Mouse (Mus musculus): Measurements from ENCODE around the gene Dclre1b. TPM values are rescaled to one million over a fixed set of nuclear protein-coding genes. Genes with fewer than 3 reads are reported as not detected.
"Not testable (repeated sequence)": the region's sequence is repeated elsewhere in the genome, so short reads cannot be mapped to it uniquely, and the experiment has no call there.

Dclre1b gene
- polyA plus RNA-seq, 1 experiment, result 10.1 TPM

- H3K27ac ChIP-seq (ENCODE audit: insufficient read depth, low read length), result no peak overlapping the region
- H3K4me3 ChIP-seq (ENCODE audit: insufficient read depth, low read length), result no peak overlapping the region
- no peaks in the 10 kb centered on the region for H3K4me1 ChIP-seq (ENCODE audit: control insufficient read depth, insufficient read depth, low read length)
- TF ChIP-seq CTCF (IDR thresholded peaks at IDR 0.05; ENCODE audit: borderline replicate concordance, insufficient read depth, low read length) (no peak), POLR2A (IDR thresholded peaks at IDR 0.05; ENCODE audit: low read depth, low read length) (no peak)
Measured at GRCm38 (mm10) chr3:103839711-103840110, 30.5 kb upstream of the Dclre1b start.

- H3K4me3 ChIP-seq (ENCODE audit: insufficient read depth, low read length), result no peak overlapping the region
- no peak for TF ChIP-seq CTCF (IDR thresholded peaks at IDR 0.05; ENCODE audit: borderline replicate concordance, insufficient read depth, low read length)
- no peak for TF ChIP-seq POLR2A (IDR thresholded peaks at IDR 0.05; ENCODE audit: low read depth, low read length)
Measured at GRCm38 (mm10) chr3:103836453-103836852, 27.2 kb upstream of the Dclre1b start.

GRCm38 (mm10) chr3:103835951-103836310 lies 26.7 kb upstream of the Dclre1b start:
- H3K4me1 ChIP-seq (ENCODE audit: control insufficient read depth, insufficient read depth, low read length), result peaks cover 8% of the 10 kb centered on the region
- no peak overlapping the region for H3K4me3 ChIP-seq (ENCODE audit: insufficient read depth, low read length)
- TF ChIP-seq POLR2A (IDR thresholded peaks at IDR 0.05; ENCODE audit: low read depth, low read length), result no peak
- no peak for TF ChIP-seq CTCF (IDR thresholded peaks at IDR 0.05; ENCODE audit: borderline replicate concordance, insufficient read depth, low read length)
- H3K27ac ChIP-seq (ENCODE audit: insufficient read depth, low read length), result no peak overlapping the region

More at GRCm38 (mm10) chr3:103836453-103836852, 27.2 kb upstream of the Dclre1b start:
- Histone ChIP-seq H3K4me1 (ENCODE audit: control insufficient read depth, insufficient read depth, low read length) (peaks cover 5% of the 10 kb centered on the region), H3K27ac (ENCODE audit: insufficient read depth, low read length) (no peak overlapping the region)

GRCm38 (mm10) chr3:103835272-103835950 lies 26.2 kb upstream of the Dclre1b start:
- Histone ChIP-seq H3K27ac (ENCODE audit: insufficient read depth, low read length) (no peak overlapping the region), H3K4me1 (ENCODE audit: control insufficient read depth, insufficient read depth, low read length) (peaks cover 9% of the 10 kb centered on the region)
- TF ChIP-seq POLR2A (IDR thresholded peaks at IDR 0.05; ENCODE audit: low read depth, low read length), result no peak
- TF ChIP-seq CTCF (IDR thresholded peaks at IDR 0.05; ENCODE audit: borderline replicate concordance, insufficient read depth, low read length), result no peak

GRCm38 (mm10) chr3:103834001-103834400 lies 24.8 kb upstream of the Dclre1b start:
- TF ChIP-seq POLR2A (IDR thresholded peaks at IDR 0.05; ENCODE audit: low read depth, low read length) (no peak), CTCF (IDR thresholded peaks at IDR 0.05; ENCODE audit: borderline replicate concordance, insufficient read depth, low read length) (no peak)

More at GRCm38 (mm10) chr3:103835272-103835950, 26.2 kb upstream of the Dclre1b start:
- no peak overlapping the region for H3K4me3 ChIP-seq (ENCODE audit: insufficient read depth, low read length)

GRCm38 (mm10) chr3:103832426-103832825 lies 23.2 kb upstream of the Dclre1b start, which contains the start of gene Bcl2l15:
Gene Bcl2l15, plus strand, starts transcription at chr3:103832601.
- H3K27ac ChIP-seq (ENCODE audit: insufficient read depth, low read length), result no peak within 1 kb of the TSS; the same call in 1 of the 2 replicates
- TF ChIP-seq POLR2A (IDR thresholded peaks at IDR 0.05; ENCODE audit: low read depth, low read length), result no peak
- TF ChIP-seq CTCF (IDR thresholded peaks at IDR 0.05; ENCODE audit: borderline replicate concordance, insufficient read depth, low read length), result no peak
- H3K4me1 ChIP-seq (ENCODE audit: control insufficient read depth, insufficient read depth, low read length), result peaks cover 12% of the 10 kb centered on the region
- H3K4me3 ChIP-seq (ENCODE audit: insufficient read depth, low read length), result no peak within 1 kb of the TSS

More at GRCm38 (mm10) chr3:103834001-103834400, 24.8 kb upstream of the Dclre1b start:
- Histone ChIP-seq H3K4me3 (ENCODE audit: insufficient read depth, low read length) (no peak overlapping the region), H3K27ac (ENCODE audit: insufficient read depth, low read length) (no peak overlapping the region), H3K4me1 (ENCODE audit: control insufficient read depth, insufficient read depth, low read length) (peaks cover 12% of the 10 kb centered on the region)

GRCm38 (mm10) chr3:103831146-103831545 lies 21.9 kb upstream of the Dclre1b start:
- Histone ChIP-seq H3K4me3 (ENCODE audit: insufficient read depth, low read length) (no peak overlapping the region), H3K4me1 (ENCODE audit: control insufficient read depth, insufficient read depth, low read length) (peaks cover 12% of the 10 kb centered on the region), H3K27ac (ENCODE audit: insufficient read depth, low read length) (peak overlapping the region; percentile 42; the same call in 1 of the 2 replicates)
- no peak for TF ChIP-seq CTCF (IDR thresholded peaks at IDR 0.05; ENCODE audit: borderline replicate concordance, insufficient read depth, low read length)
- no peak for TF ChIP-seq POLR2A (IDR thresholded peaks at IDR 0.05; ENCODE audit: low read depth, low read length)

- not testable (repeated sequence) for H3K4me3 ChIP-seq (ENCODE audit: insufficient read depth, low read length)
- peak overlapping the region; percentile 78 for H3K27ac ChIP-seq (ENCODE audit: insufficient read depth, low read length)
- H3K4me1 ChIP-seq (ENCODE audit: control insufficient read depth, insufficient read depth, low read length), result peaks cover 12% of the 10 kb centered on the region
Measured at GRCm38 (mm10) chr3:103830681-103831080, 21.4 kb upstream of the Dclre1b start.

GRCm38 (mm10) chr3:103829036-103829435 lies 19.8 kb upstream of the Dclre1b start:
- Histone ChIP-seq H3K27ac (ENCODE audit: insufficient read depth, low read length) (no peak overlapping the region), H3K4me3 (ENCODE audit: insufficient read depth, low read length) (no peak overlapping the region), H3K4me1 (ENCODE audit: control insufficient read depth, insufficient read depth, low read length) (peaks cover 12% of the 10 kb centered on the region)
- TF ChIP-seq POLR2A (IDR thresholded peaks at IDR 0.05; ENCODE audit: low read depth, low read length), result no peak
- TF ChIP-seq CTCF (IDR thresholded peaks at IDR 0.05; ENCODE audit: borderline replicate concordance, insufficient read depth, low read length), result no peak

GRCm38 (mm10) chr3:103827548-103827947 lies 18.3 kb upstream of the Dclre1b start:
- TF ChIP-seq CTCF (IDR thresholded peaks at IDR 0.05; ENCODE audit: borderline replicate concordance, insufficient read depth, low read length) (no peak), POLR2A (IDR thresholded peaks at IDR 0.05; ENCODE audit: low read depth, low read length) (no peak)

More at GRCm38 (mm10) chr3:103827548-103827947, 18.3 kb upstream of the Dclre1b start:
- Histone ChIP-seq H3K27ac (ENCODE audit: insufficient read depth, low read length) (no peak overlapping the region), H3K4me3 (ENCODE audit: insufficient read depth, low read length) (no peak overlapping the region), H3K4me1 (ENCODE audit: control insufficient read depth, insufficient read depth, low read length) (peaks cover 12% of the 10 kb centered on the region)
